Mouse (Mus musculus): Measurements from ENCODE around the gene Adam25.
"Not testable (repeated sequence)": the region's sequence is repeated elsewhere in the genome, so short reads cannot be mapped to it uniquely, and the experiment has no call there.

Adam25 gene

GRCm38 (mm10) chr8:40751908-40752307, at the start of gene Adam25:
TSS of gene Adam25 (plus strand) at chr8:40752208.
- DNase-seq, result not testable (repeated sequence)

- DNase-seq, result not testable (repeated sequence)
These were observed 36.6 kb upstream of the Adam25 start for GRCm38 (mm10) chr8:40715406-40715805.

- no peak for DNase-seq
These were observed 36.0 kb upstream of the Adam25 start for GRCm38 (mm10) chr8:40715986-40716385.

GRCm38 (mm10) chr8:40783320-40783719, 31.3 kb downstream of the Adam25 start:
- no peak for DNase-seq

- not testable (repeated sequence) for DNase-seq
These were observed 41.0 kb downstream of the Adam25 start, which contains the start of gene Adam20 for GRCm38 (mm10) chr8:40792973-40793372. TSS of gene Adam20 (plus strand) at chr8:40793273.

- no peak for DNase-seq
These were observed 51.5 kb downstream of the Adam25 start for GRCm38 (mm10) chr8:40803379-40804079.

Data from kidney, adult 11 months (tissue).